Mouse (Mus musculus): Measurements from ENCODE around the gene Egfem1. TPM values are rescaled to one million over a fixed set of nuclear protein-coding genes. Genes with fewer than 3 reads are reported as not detected.

Egfem1 gene
- polyA plus RNA-seq, 1 experiment from 2014 or later: 0.45 TPM

GRCm38 (mm10) chr3:29366907-29367306, 285.1 kb downstream of the Egfem1 start:
- H3K9ac ChIP-seq: no peak overlapping the region
- H3K4me1 ChIP-seq (replicated peaks): no peaks in the 10 kb centered on the region
- whole genome bisulfite sequencing: 63% methylated on average over 8 of the region's 8 CpGs
- ATAC-seq (replicated peaks; ENCODE audit: insufficient number of reproducible peaks, insufficient read depth, low FRiP score, low read depth): no peak
- no peaks in the 10 kb centered on the region for H3K36me3 ChIP-seq
- no peak overlapping the region for H3K4me2 ChIP-seq
- H3K27me3 ChIP-seq: no peaks in the 10 kb centered on the region
- H3K9me3 ChIP-seq (replicated peaks): no peaks in the 10 kb centered on the region
- no peak overlapping the region for H3K27ac ChIP-seq
- no peak overlapping the region for H3K4me3 ChIP-seq

- H3K27me3 ChIP-seq: no peaks in the 10 kb centered on the region
- no peak for ATAC-seq (replicated peaks; ENCODE audit: insufficient number of reproducible peaks, insufficient read depth, low FRiP score, low read depth)
These were observed 288.7 kb downstream of the Egfem1 start for GRCm38 (mm10) chr3:29370519-29370918.

DNA sequence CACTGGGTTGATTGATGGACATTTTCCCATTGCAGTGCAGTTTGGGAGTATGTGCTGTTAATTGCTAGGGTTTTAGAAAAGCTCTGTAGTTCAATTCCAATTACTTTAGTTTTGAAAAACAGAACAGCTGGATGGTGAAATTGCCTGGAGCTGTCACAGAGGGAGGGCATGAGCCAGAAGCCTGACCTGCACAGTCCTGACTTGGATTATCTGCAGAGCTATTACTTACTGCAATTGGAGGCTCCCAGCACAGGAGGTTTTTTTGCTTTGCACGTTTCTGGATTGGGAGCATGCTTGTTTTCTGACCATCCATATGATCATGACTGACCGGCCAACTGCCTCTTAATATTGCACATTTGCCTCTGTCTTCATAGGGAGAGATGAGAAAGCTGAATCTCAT, 299.4 kb downstream of the Egfem1 start:
- Histone ChIP-seq H3K27me3 (no peaks in the 10 kb centered on the region), H3K36me3 (no peaks in the 10 kb centered on the region), H3K4me2 (no peak overlapping the region), H3K27ac (no peak overlapping the region), H3K4me3 (no peak overlapping the region), H3K9me3 (replicated peaks) (no peaks in the 10 kb centered on the region), H3K4me1 (replicated peaks) (no peaks in the 10 kb centered on the region), H3K9ac (no peak overlapping the region)
- ATAC-seq (replicated peaks; ENCODE audit: insufficient number of reproducible peaks, insufficient read depth, low FRiP score, low read depth): no peak
- 64% methylated on average over 2 of the region's 2 CpGs for WGBS

More at GRCm38 (mm10) chr3:29370519-29370918, 288.7 kb downstream of the Egfem1 start:
- H3K4me1 ChIP-seq (replicated peaks): no peaks in the 10 kb centered on the region
- no peaks in the 10 kb centered on the region for H3K9me3 ChIP-seq (replicated peaks)
- no peak overlapping the region for H3K4me2 ChIP-seq
- H3K36me3 ChIP-seq: no peaks in the 10 kb centered on the region
- H3K27ac ChIP-seq: no peak overlapping the region
- WGBS: 60% methylated on average over 5 of the region's 5 CpGs
- no peak overlapping the region for H3K9ac ChIP-seq
- no peak overlapping the region for H3K4me3 ChIP-seq

- H3K9me3 ChIP-seq (replicated peaks): no peaks in the 10 kb centered on the region
- H3K4me1 ChIP-seq (replicated peaks): no peaks in the 10 kb centered on the region
- H3K27me3 ChIP-seq: no peaks in the 10 kb centered on the region
- no peak overlapping the region for H3K9ac ChIP-seq
- no peak for ATAC-seq (replicated peaks; ENCODE audit: insufficient number of reproducible peaks, insufficient read depth, low FRiP score, low read depth)
- no peak overlapping the region for H3K4me3 ChIP-seq
- H3K4me2 ChIP-seq: no peak overlapping the region
- 72% methylated on average over 3 of the region's 3 CpGs for WGBS
- H3K36me3 ChIP-seq: no peaks in the 10 kb centered on the region
- H3K27ac ChIP-seq: no peak overlapping the region
These were observed 317.2 kb downstream of the Egfem1 start for GRCm38 (mm10) chr3:29399064-29399463.

DNA sequence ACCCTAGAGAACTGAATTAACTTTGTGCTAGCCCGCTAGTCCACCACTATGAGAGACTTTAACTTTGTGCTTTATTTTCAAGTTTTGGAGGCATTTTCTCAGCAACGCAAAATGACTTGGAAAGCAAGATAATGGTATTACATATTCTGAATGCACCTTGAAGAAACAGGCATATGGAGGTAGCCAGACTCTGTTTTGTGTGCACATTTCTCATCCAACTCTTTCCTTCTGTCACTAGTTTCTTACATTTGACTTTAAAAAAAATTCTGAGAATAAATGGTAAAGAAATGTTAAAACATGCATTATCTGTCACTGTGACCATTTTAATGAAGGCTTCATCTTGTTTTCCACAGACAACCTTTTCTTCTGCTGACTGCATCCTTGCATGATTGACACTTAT, 339.8 kb downstream of the Egfem1 start:
- no peaks in the 10 kb centered on the region for H3K9me3 ChIP-seq (replicated peaks)
- H3K4me1 ChIP-seq (replicated peaks): no peaks in the 10 kb centered on the region
- no peaks in the 10 kb centered on the region for H3K27me3 ChIP-seq
- 91% methylated on average over 2 of the region's 2 CpGs for WGBS
- H3K36me3 ChIP-seq: no peaks in the 10 kb centered on the region
- no peak overlapping the region for H3K4me3 ChIP-seq
- ATAC-seq (replicated peaks; ENCODE audit: insufficient number of reproducible peaks, insufficient read depth, low FRiP score, low read depth): no peak
- no peak overlapping the region for H3K27ac ChIP-seq
- H3K9ac ChIP-seq: no peak overlapping the region
- no peak overlapping the region for H3K4me2 ChIP-seq

DNA sequence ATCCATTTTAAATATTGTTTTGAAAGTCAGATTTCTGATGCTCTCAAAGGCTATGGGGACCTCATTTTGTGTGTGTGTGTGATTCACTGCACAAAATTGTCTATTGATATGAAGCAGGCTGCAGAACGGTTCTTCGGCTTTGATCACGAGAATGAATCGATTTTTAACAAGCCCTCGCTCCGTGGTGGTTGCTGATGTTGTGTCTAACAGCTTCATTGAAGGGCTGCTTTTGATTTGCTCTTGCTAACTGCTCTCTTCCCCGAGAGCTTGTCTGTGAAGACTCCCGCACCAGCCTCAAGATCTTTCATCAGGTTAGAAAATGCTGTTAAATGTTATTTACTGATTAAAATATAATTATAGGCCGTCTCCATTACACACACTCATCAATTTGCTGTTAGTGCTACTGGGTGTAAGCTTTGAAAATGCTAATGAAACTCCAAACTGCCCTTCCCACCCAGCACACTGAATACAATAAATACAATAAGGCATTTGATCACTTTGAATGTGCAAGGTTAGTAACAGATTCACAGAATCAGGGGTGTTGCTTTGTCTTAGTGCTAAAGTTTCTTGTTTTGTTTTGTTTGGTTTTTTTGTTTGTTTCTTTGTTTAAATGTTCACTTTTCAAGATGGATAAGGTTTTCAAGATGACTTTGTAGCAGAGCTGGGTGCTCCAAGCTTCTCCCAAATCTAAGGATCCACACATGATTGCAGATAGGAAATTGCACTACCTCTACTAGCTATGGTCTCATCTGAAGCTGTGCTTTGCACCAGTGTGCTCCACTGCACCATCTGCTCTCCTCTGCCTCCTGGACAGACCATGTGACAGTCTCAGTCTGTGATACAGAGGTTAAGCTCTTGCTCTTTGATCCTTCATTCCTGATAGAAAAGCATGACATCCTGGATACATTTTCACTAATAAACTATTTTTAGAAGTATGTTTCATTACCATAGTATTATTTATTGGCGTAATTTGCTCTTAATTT, 350.6 kb downstream of the Egfem1 start:
- no peaks in the 10 kb centered on the region for H3K27me3 ChIP-seq
- no peak for ATAC-seq (replicated peaks; ENCODE audit: insufficient number of reproducible peaks, insufficient read depth, low FRiP score, low read depth)
- H3K36me3 ChIP-seq: no peaks in the 10 kb centered on the region
- H3K4me1 ChIP-seq (replicated peaks): no peaks in the 10 kb centered on the region
- 75% methylated on average over 10 of the region's 10 CpGs for WGBS
- no peak overlapping the region for H3K9ac ChIP-seq
- no peaks in the 10 kb centered on the region for H3K9me3 ChIP-seq (replicated peaks)
- no peak overlapping the region for H3K27ac ChIP-seq
- no peak overlapping the region for H3K4me2 ChIP-seq
- H3K4me3 ChIP-seq: no peak overlapping the region

DNA sequence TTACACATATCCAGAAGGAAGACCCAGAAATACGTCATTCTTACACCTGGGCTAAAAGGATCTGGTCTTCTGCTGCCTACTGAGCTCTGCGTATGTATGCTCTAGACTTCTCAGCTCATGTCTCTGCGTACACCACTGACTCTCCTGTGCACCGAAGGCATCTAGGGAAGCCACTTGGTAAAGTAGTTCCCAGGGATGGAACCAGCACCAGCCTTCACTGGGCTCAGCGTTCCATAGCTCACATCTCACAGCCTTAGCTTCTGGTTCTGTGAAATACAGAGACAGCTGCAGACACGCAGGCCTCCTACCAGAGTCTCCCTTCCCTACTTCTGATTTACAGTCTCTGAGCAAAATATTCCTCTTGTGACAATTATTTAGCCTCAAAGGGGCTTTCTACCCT, 361.2 kb downstream of the Egfem1 start:
- WGBS: 88% methylated on average over 6 of the region's 6 CpGs
- no peak overlapping the region for H3K27ac ChIP-seq
- 0 out of 2 replicates have a peak, but pooled peaks cover 6% of the 10 kb centered on the region for H3K4me1 ChIP-seq (replicated peaks)
- H3K9ac ChIP-seq: no peak overlapping the region
- no peaks in the 10 kb centered on the region for H3K27me3 ChIP-seq
- no peak overlapping the region for H3K4me2 ChIP-seq
- H3K4me3 ChIP-seq: no peak overlapping the region
- no peaks in the 10 kb centered on the region for H3K36me3 ChIP-seq
- no peaks in the 10 kb centered on the region for H3K9me3 ChIP-seq (replicated peaks)
- no peak for ATAC-seq (replicated peaks; ENCODE audit: insufficient number of reproducible peaks, insufficient read depth, low FRiP score, low read depth)

- no peaks in the 10 kb centered on the region for H3K9me3 ChIP-seq (replicated peaks)
These were observed 362.8 kb downstream of the Egfem1 start for GRCm38 (mm10) chr3:29444661-29445060.

GRCm38 (mm10) chr3:29446081-29446480, 364.3 kb downstream of the Egfem1 start:
- Histone ChIP-seq H3K9me3 (replicated peaks) (no peaks in the 10 kb centered on the region), H3K27ac (no peak overlapping the region), H3K9ac (no peak overlapping the region), H3K4me2 (no peak overlapping the region), H3K27me3 (no peaks in the 10 kb centered on the region), H3K36me3 (no peaks in the 10 kb centered on the region), H3K4me3 (no peak overlapping the region), H3K4me1 (replicated peaks) (0 out of 2 replicates have a peak, but pooled peaks cover 6% of the 10 kb centered on the region)
- WGBS: 46% methylated on average over 3 of the region's 3 CpGs
- peak; percentile 70 for ATAC-seq (replicated peaks; ENCODE audit: insufficient number of reproducible peaks, insufficient read depth, low FRiP score, low read depth)

More at GRCm38 (mm10) chr3:29444661-29445060, 362.8 kb downstream of the Egfem1 start:
- no peak overlapping the region for H3K4me2 ChIP-seq
- H3K9ac ChIP-seq: no peak overlapping the region
- no peaks in the 10 kb centered on the region for H3K27me3 ChIP-seq
- no peaks in the 10 kb centered on the region for H3K36me3 ChIP-seq
- 0 out of 2 replicates have a peak, but pooled peaks cover 6% of the 10 kb centered on the region for H3K4me1 ChIP-seq (replicated peaks)
- no peak for ATAC-seq (replicated peaks; ENCODE audit: insufficient number of reproducible peaks, insufficient read depth, low FRiP score, low read depth)
- H3K4me3 ChIP-seq: no peak overlapping the region
- H3K27ac ChIP-seq: no peak overlapping the region
- WGBS: 37% methylated on average over 5 of the region's 5 CpGs

DNA sequence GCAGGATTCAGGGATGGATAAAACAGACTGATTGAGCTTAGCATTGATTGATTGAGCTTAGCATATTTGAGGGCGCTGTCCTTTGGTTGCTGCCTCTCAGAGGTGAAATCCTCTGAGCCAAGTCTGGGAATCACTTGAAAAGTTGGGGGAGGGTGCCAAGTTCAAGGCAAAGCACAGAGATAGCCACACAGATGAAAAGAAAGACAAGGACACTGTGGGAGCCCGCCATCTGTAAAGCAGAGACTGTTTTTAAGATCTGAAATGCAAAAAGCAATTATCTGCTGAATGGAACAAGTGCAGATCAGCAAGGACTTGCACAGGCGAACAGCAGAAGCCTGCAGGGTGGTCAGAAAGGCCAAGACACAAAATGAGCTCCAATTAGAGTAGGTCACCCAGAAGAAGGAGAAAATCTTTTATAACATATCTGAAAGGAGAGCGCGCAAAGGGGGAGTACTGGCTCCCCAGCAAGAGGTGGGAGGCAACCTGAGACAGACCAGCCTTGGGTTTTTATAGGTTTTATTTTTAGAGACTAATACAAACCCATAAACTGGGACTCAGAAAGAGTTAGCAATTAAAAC, 367.1 kb downstream of the Egfem1 start:
- Histone ChIP-seq H3K27ac (no peak overlapping the region), H3K4me3 (no peak overlapping the region), H3K9ac (no peak overlapping the region), H3K4me1 (replicated peaks) (0 out of 2 replicates have a peak, but pooled peaks cover 6% of the 10 kb centered on the region), H3K9me3 (replicated peaks) (no peaks in the 10 kb centered on the region), H3K4me2 (no peak overlapping the region), H3K27me3 (no peaks in the 10 kb centered on the region), H3K36me3 (no peaks in the 10 kb centered on the region)
- WGBS: 71% methylated on average over 5 of the region's 5 CpGs
- no peak for ATAC-seq (replicated peaks; ENCODE audit: insufficient number of reproducible peaks, insufficient read depth, low FRiP score, low read depth)

DNA sequence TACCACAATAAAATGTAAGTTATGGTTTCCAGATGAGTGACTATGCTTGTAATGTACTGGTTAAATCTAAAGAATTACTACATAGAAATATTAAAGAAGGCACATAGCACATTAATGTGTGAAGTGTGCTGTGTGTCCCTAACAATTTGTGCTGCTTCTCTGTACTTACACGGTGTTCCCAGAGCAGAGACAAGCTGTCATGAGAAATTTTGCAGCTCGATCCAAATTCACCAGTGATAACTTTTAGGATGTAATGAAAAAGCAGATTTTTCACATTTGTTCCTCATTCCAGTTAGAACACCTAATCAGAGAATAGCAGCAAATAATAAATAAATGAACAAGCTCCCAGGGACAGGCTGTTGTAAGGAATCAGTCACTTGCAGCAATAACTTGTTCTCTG, 416.4 kb downstream of the Egfem1 start:
- H3K27me3 ChIP-seq: no peaks in the 10 kb centered on the region
- H3K4me3 ChIP-seq: no peak overlapping the region
- WGBS: 77% methylated on average over 2 of the region's 2 CpGs
- H3K9me3 ChIP-seq (replicated peaks): no peaks in the 10 kb centered on the region
- H3K27ac ChIP-seq: no peak overlapping the region
- no peak for ATAC-seq (replicated peaks; ENCODE audit: insufficient number of reproducible peaks, insufficient read depth, low FRiP score, low read depth)
- H3K36me3 ChIP-seq: no peaks in the 10 kb centered on the region
- no peak overlapping the region for H3K9ac ChIP-seq
- no peaks in the 10 kb centered on the region for H3K4me1 ChIP-seq (replicated peaks)
- H3K4me2 ChIP-seq: no peak overlapping the region

Measured in heart, embryonic 15.5 days (tissue).